Mouse (Mus musculus): ENCODE measurements around the gene Dusp22. TPM values are rescaled to one million over a fixed set of nuclear protein-coding genes. Genes with fewer than 3 reads are reported as not detected.

Gene Dusp22
- total RNA-seq, 1 experiment from 2014 or later: 37.6 TPM

- ATAC-seq (replicated peaks; ENCODE audit: insufficient number of reproducible peaks, low FRiP score, low TSS enrichment, poor library complexity, severe bottlenecking): no peak
Measured at GRCm38 (mm10) chr13:30758789-30759381, 99.1 kb downstream of the Dusp22 start.

GRCm38 (mm10) chr13:30760374-30761090 lies 100.7 kb downstream of the Dusp22 start:
- ATAC-seq (replicated peaks; ENCODE audit: insufficient number of reproducible peaks, low FRiP score, low TSS enrichment, poor library complexity, severe bottlenecking): no peak

Other genes starting within 250 kb of the Dusp22 start
- gene Uqcrfs1, start 114.6 kb upstream of the Dusp22 start, total RNA-seq (2017): 88.3 to 112 TPM (median 102 TPM) in 3 replicates
- gene Irf4, start 89.2 kb downstream of the Dusp22 start, total RNA-seq (2017): 25.5 to 42.0 TPM (median 29.8 TPM) in 3 replicates

Data from monocyte, adult 5-6 weeks (primary cell).